Mouse (Mus musculus) thymus, adult 2 months (tissue): ENCODE measurements around the gene Prkg1. TPM values are rescaled to one million over a fixed set of nuclear protein-coding genes. Genes with fewer than 3 reads are reported as not detected.

Source experiments
- DNase-seq: peaks from one replicate; pipeline ENCODE4 v3.0.0; 2021
- H3K27ac ChIP-seq: fragments of 200-500 bp; 2 replicates; pipeline ENCODE4 v1.5.1; 2012; ENCODE audit warnings: low read length, control low read depth; ENCODE audit not compliant: control insufficient read depth, insufficient read depth
- H3K27me3 ChIP-seq: fragments of 200-500 bp; 2 replicates; pipeline ENCODE4 v1.6.1; 2012; ENCODE audit warnings: mild to moderate bottlenecking, low read length, moderate library complexity, mixed read lengths; ENCODE audit not compliant: control insufficient read depth, insufficient read depth
- H3K36me3 ChIP-seq: fragments of 200-500 bp; 2 replicates; pipeline ENCODE4 v1.6.1; 2012; ENCODE audit warnings: mild to moderate bottlenecking, low read length, moderate library complexity; ENCODE audit not compliant: control insufficient read depth, insufficient read depth
- H3K4me1 ChIP-seq: fragments of 200-500 bp; replicated peaks from 2 replicates; pipeline ENCODE4 v1.6.1; 2012; ENCODE audit warnings: low read length; ENCODE audit not compliant: control insufficient read depth, insufficient read depth
- H3K4me3 ChIP-seq: fragments of 200-500 bp; 2 replicates; pipeline ENCODE4 v1.5.1; 2012; ENCODE audit warnings: mild to moderate bottlenecking, low read length, control low read depth, moderate library complexity; ENCODE audit not compliant: control insufficient read depth, insufficient read depth
- CTCF ChIP-seq: fragments of 200-500 bp; IDR thresholded peaks from 2 replicates; pipeline ENCODE4 v1.5.1; 2012; ENCODE audit warnings: mild to moderate bottlenecking, control low read depth, low read length, moderate library complexity, borderline replicate concordance; ENCODE audit not compliant: control insufficient read depth, poor library complexity, insufficient read depth; ENCODE audit errors: extremely low read depth
- POLR2A ChIP-seq: fragments of 200-500 bp; IDR thresholded peaks from 2 replicates; pipeline ENCODE4 v1.6.1; 2012; ENCODE audit warnings: mild to moderate bottlenecking, low read length, control low read depth, moderate library complexity; ENCODE audit not compliant: control insufficient read depth, poor library complexity, insufficient read depth; ENCODE audit errors: extremely low read depth
- WGBS: fragments of 180-500 bp; shearing (Covaris S2); methylation state at CpG from one replicate; pipeline ENCODE4 v1.1.7; 2018; 5-methylcytosine and 5-hydroxymethylcytosine counted together
- polyA plus RNA-seq: library from polyadenylated mRNA; depleted of rRNA; stranded (reverse); fragments of >200 nt; gene quantifications from 2 replicates; pipeline ENCODE4 v1.2.3, GENCODE M21; 2012

The Prkg1 gene
- polyA plus RNA-seq, 1 experiment = 0.26 TPM

DNA sequence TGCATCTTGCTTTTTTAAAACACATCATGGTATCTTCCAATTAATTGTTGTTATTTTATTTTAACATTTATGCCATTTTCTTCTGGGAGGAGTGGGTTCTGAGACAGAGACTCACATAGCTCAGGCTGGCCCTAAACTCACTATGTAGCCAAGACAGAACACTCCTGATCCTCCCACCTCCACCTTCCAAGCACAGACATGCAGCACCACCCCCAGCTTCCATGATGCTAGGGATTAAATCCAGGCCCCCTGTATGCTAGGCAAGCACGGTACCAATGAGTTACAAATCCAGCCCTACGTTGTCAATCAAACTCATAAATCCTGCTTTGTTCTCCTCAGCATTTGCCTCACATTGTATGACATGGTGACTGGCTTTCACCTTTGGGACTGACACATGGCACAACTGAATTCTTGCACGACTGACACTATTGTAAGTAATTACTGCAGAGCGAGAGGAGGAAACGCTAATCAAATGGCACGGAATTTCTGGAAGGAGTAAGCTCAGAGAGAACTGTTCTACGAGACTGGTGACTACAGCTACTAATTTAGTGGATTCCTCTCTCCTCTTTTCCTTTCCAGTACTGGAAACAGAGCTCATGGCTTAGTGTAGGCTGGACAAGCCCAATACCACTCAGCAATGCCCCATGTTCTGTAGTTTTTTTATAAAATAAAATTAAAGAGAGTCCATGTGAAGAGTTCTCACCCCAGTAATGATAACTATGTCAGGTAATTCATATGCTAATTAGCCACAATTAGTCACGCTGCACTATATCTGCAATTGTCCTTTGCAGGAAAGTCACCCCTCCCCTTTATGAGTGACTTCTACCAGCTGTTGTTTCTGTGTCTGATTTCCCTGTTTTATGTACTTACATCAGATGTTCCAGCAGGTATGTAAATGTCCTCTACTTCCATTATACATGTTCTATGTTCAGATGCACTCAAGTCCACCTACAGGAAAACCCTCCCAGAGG, 133.6 kb downstream of the Prkg1 start:
- no peak overlapping the region for H3K27ac ChIP-seq
- no peaks in the 10 kb centered on the region for H3K36me3 ChIP-seq
- no peak for TF ChIP-seq CTCF
- TF ChIP-seq POLR2A = no peak
- no peaks in the 10 kb centered on the region for H3K4me1 ChIP-seq
- no peaks in the 10 kb centered on the region for H3K27me3 ChIP-seq
- 92% methylated on average over 8 of the region's 8 CpGs for WGBS
- no peak overlapping the region for H3K4me3 ChIP-seq
- DNase-seq = no peak

DNA sequence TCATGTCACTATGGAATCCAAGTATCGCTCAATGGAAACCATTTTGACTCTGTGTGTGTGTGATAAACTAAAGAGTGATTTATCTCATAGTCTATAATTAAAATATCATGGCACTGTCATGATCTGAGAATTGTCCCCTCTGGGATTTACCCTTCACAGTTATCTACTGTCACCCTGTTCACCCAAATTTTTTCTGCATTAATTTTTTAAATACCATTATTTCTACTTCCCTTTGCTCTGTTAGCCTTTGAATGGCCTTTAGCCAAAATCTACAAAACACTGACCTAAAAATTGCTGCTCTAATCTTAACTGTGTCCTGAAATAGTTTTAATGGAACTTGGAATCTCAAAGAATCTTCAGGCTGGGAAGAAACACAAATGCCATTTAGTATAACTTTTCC, 143.1 kb downstream of the Prkg1 start:
- no peak overlapping the region for H3K4me3 ChIP-seq
- H3K36me3 ChIP-seq = no peaks in the 10 kb centered on the region
- H3K27me3 ChIP-seq = no peaks in the 10 kb centered on the region
- no peak for DNase-seq
- no peaks in the 10 kb centered on the region for H3K4me1 ChIP-seq
- TF ChIP-seq POLR2A = no peak
- TF ChIP-seq CTCF = no peak
- no peak overlapping the region for H3K27ac ChIP-seq
- WGBS = 94% methylated on average over 1 of the region's 1 CpGs

DNA sequence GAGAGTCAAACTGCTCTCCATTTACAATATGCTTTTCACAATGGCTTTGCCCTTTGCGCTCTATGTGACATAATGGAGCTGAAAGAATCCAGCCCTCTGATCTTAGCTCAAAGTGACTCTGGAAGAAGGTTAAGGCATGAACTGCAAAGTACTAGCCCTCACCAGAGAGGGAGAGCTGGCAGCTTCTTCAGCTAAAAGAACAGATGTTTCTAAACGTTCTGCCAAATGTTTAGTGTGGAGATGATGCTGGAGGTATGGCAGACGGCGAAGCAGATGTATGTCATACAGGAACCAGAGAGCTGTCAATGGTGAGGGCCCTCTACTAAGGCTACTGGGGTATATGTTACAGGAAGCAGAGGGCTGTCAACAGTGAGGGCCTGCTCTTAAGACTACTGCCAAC, 148.0 kb downstream of the Prkg1 start:
- no peak for DNase-seq
- no peak for TF ChIP-seq CTCF
- WGBS = 93% methylated on average over 4 of the region's 4 CpGs
- no peaks in the 10 kb centered on the region for H3K36me3 ChIP-seq
- no peak overlapping the region for H3K27ac ChIP-seq
- no peaks in the 10 kb centered on the region for H3K27me3 ChIP-seq
- H3K4me3 ChIP-seq = no peak overlapping the region
- no peaks in the 10 kb centered on the region for H3K4me1 ChIP-seq

DNA sequence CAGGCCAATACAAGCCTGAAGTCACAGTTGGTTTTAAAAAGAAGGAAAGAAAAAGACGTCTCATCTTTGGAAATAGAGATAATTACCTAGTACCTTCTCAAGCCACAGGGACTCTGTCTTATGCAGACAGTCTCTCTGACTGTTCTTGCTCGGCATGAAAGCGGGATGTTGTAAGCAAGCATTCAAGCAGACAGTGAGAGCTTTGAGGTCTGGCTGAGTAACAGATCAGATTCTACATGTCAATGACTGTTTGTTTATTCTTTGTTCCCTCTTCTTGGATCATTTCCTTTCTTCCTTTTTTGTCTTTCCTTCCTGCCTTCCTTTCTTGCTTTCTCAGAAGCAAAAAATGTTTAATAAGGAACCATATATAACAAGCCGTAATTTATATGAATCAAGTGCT, 148.7 kb downstream of the Prkg1 start:
- Histone ChIP-seq H3K36me3 (no peaks in the 10 kb centered on the region), H3K4me3 (no peak overlapping the region), H3K27me3 (no peaks in the 10 kb centered on the region), H3K4me1 (no peaks in the 10 kb centered on the region), H3K27ac (no peak overlapping the region)
- no peak for TF ChIP-seq CTCF
- TF ChIP-seq POLR2A = no peak
- WGBS = 93% methylated on average over 4 of the region's 4 CpGs
- no peak for DNase-seq

DNA sequence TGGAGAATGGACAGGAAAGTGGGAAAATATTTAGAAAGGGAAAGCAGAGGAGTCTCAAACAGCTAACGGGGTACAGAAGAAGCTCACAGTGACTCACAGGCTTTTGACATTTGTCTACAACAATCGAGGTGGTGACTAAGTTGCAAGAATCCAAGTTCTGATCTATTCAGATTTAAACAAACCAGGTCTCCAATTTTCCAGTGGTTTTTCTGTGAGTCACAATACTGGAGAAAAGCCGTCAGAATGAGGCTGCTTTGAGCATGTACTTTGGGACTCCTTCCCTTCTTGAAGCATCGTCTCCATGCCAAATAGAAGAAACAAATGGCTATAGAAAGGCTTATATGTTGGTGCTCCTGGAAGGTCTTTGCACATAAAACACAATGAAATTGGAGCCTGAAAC, 151.7 kb downstream of the Prkg1 start:
- H3K36me3 ChIP-seq = no peaks in the 10 kb centered on the region
- no peaks in the 10 kb centered on the region for H3K4me1 ChIP-seq
- no peaks in the 10 kb centered on the region for H3K27me3 ChIP-seq
- no peak overlapping the region for H3K4me3 ChIP-seq
- no peak overlapping the region for H3K27ac ChIP-seq
- no peak for DNase-seq
- no peak for TF ChIP-seq POLR2A
- 95% methylated on average over 4 of the region's 4 CpGs for WGBS

DNA sequence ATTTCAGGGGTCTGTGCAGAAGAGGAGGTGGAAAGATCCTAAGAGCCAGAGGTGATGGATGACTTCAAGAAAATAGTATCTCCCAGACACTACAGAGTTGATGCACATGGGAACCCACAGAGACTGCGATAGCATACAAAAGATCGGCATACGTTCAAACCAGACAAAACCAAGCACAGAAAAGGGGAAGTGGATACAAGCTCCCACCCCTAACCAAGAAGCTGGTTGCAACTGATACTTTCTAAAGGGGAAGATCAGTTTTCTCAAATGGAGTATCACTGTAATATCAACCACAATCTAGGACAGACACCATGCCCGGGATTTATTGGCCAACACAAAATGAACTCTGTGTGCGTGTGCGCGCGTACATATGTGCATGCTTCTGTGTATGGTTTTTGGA, 162.3 kb downstream of the Prkg1 start:
- Histone ChIP-seq H3K4me1 (no peaks in the 10 kb centered on the region), H3K27ac (no peak overlapping the region), H3K4me3 (no peak overlapping the region), H3K36me3 (no peaks in the 10 kb centered on the region), H3K27me3 (no peaks in the 10 kb centered on the region)
- TF ChIP-seq POLR2A = no peak
- TF ChIP-seq CTCF = no peak
- no peak for DNase-seq
- 28% methylated on average over 8 of the region's 8 CpGs for WGBS

DNA sequence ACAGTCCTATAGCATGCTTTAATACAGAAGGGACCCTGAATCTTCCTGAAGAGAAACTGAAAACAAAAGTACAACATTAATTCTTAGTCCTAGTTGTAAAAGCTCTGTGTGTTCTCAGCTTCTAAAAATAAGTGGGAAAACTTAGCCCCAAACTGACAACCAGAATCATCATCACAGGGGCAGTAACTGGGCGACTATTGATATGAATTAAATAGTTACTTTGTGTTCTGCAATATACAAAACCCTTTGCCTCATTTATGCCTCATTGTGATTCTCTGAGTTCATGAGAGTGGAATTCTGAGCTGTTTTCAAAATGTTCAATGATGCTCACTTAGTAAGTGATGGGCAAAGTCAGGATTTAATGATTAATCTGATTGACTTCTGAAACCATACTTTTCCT, 170.8 kb downstream of the Prkg1 start:
- no peak overlapping the region for H3K27ac ChIP-seq
- no peaks in the 10 kb centered on the region for H3K36me3 ChIP-seq
- WGBS = 79% methylated on average over 1 of the region's 1 CpGs
- H3K27me3 ChIP-seq = no peaks in the 10 kb centered on the region
- TF ChIP-seq CTCF (no peak), POLR2A (no peak)
- H3K4me1 ChIP-seq = no peaks in the 10 kb centered on the region
- DNase-seq = no peak
- no peak overlapping the region for H3K4me3 ChIP-seq
